Comparison of ENCODE assay signal across 17 mouse cellular contexts in genomic region chr15:25482586-25482985, GRCm38 (mm10).
A peak's percentile ranks its signal among the peaks of the same experiment; 100 is the strongest.
DNase-seq lines count a peak whose midpoint lies in the region; ATAC-seq lines count a peak whose summit lies in the region.
"Had no signal": no experiment of that assay in that cellular context is flagged by ENCODE, and none has a peak within 500 bp of the region (broad histone marks: within the 10 kb centered on the region; RNA-seq: fewer than 3 reads in every experiment).

No protein-coding gene starts in this region.

- no peaks in the 10 kb centered on the region for H3K36me3 ChIP-seq in heart, embryonic 11.5 days (ENCODE audit: control insufficient read depth, insufficient read depth, low read length)
- H3K36me3 ChIP-seq in lung, embryonic 16.5 days (ENCODE audit: control insufficient read depth, insufficient read depth, low read length) = no peaks in the 10 kb centered on the region
- no peaks in the 10 kb centered on the region for H3K36me3 ChIP-seq in midbrain, embryonic 11.5 days (ENCODE audit: control insufficient read depth, insufficient read depth, low read length)
- H3K36me3 ChIP-seq: hindbrain, embryonic 12.5 days; limb, embryonic 10.5 days; liver, embryonic 12.5 days; midbrain, embryonic 10.5 days; neural tube, embryonic 13.5 days had no signal

- no peak overlapping the region for H3K27ac ChIP-seq in heart, embryonic 11.5 days (ENCODE audit: low read depth, low read length)
- peak overlapping the region; percentile 64; the same call in 1 of the 2 replicates for H3K27ac ChIP-seq in brown adipose tissue, adult 24 weeks (replicated peaks; ENCODE audit: low read depth, low read length)
- no peak overlapping the region for H3K27ac ChIP-seq in lung, embryonic 16.5 days (ENCODE audit: low read length)
- H3K27ac ChIP-seq in midbrain, embryonic 11.5 days (ENCODE audit: low read depth, low read length) = no peak overlapping the region
- H3K27ac ChIP-seq: hindbrain, embryonic 12.5 days; limb, embryonic 10.5 days; liver, embryonic 12.5 days; midbrain, embryonic 10.5 days; neural tube, embryonic 13.5 days had no signal

- H3K4me3 ChIP-seq in heart, embryonic 11.5 days (ENCODE audit: low read depth, low read length) = no peak overlapping the region
- H3K4me3 ChIP-seq in brown adipose tissue, adult 24 weeks (ENCODE audit: insufficient read depth, low read depth, low read length) = no peak overlapping the region
- no peak overlapping the region for H3K4me3 ChIP-seq in lung, embryonic 16.5 days (ENCODE audit: low read length)
- H3K4me3 ChIP-seq in midbrain, embryonic 11.5 days (ENCODE audit: low read depth, low read length) = no peak overlapping the region
- H3K4me3 ChIP-seq: hindbrain, embryonic 12.5 days; limb, embryonic 10.5 days; liver, embryonic 12.5 days; midbrain, embryonic 10.5 days; neural tube, embryonic 13.5 days had no signal

- 0 out of 2 replicates have a peak, but pooled peaks cover 2% of the 10 kb centered on the region for H3K27me3 ChIP-seq in heart, embryonic 11.5 days (ENCODE audit: control insufficient read depth, insufficient read depth, low read length)
- no peaks in the 10 kb centered on the region for H3K27me3 ChIP-seq in lung, embryonic 16.5 days (ENCODE audit: control insufficient read depth, insufficient read depth, low read depth, low read length)
- no peaks in the 10 kb centered on the region for H3K27me3 ChIP-seq in midbrain, embryonic 11.5 days (ENCODE audit: control insufficient read depth, insufficient read depth, low read length)
- H3K27me3 ChIP-seq: hindbrain, embryonic 12.5 days; liver, embryonic 12.5 days; neural tube, embryonic 13.5 days had no signal

- intact Hi-C loops in heart, postnatal 25 days (cut with DNase I) = loop anchor here (5.0 kb wide), 1 partner anchor 40 kb away; no protein-coding TSS in a partner anchor
- intact Hi-C loops in left cerebral cortex, postnatal 25 days (cut with DNase I) = no loop called here

- no peaks in the 10 kb centered on the region for H3K9me3 ChIP-seq in heart, embryonic 11.5 days (replicated peaks; ENCODE audit: control insufficient read depth, low read length)
- H3K9me3 ChIP-seq in lung, embryonic 16.5 days (ENCODE audit: control insufficient read depth, low read length) = no peaks in the 10 kb centered on the region
- H3K9me3 ChIP-seq in midbrain, embryonic 11.5 days (ENCODE audit: control insufficient read depth, low read length) = no peaks in the 10 kb centered on the region
- H3K9me3 ChIP-seq: hindbrain, embryonic 12.5 days; limb, embryonic 10.5 days; liver, embryonic 12.5 days; midbrain, embryonic 10.5 days; neural tube, embryonic 13.5 days had no signal

- ATAC-seq in heart, embryonic 11.5 days (replicated peaks; ENCODE audit: insufficient number of reproducible peaks, low FRiP score, low TSS enrichment) = no peak
- peak; percentile 42; the same call in 1 of the 2 replicates for ATAC-seq in lung, embryonic 16.5 days (ENCODE audit: low read depth)
- no peak for ATAC-seq in midbrain, embryonic 11.5 days (ENCODE audit: low FRiP score)
- ATAC-seq: forebrain, embryonic 16.5 days; liver, embryonic 12.5 days had no signal

- DNase-seq in heart, adult 18-20 months = peak; percentile 27 to 63
- DNase-seq in heart, postnatal 25 days (ENCODE audit: low spot score) = peak; percentile 15
- DNase-seq in right cerebral cortex, postnatal 10 days (ENCODE audit: low spot score in 2 of 2) = no peak
- DNase-seq in left cerebral cortex, postnatal 25 days (ENCODE audit: low spot score in 2 of 2) = no peak
- DNase-seq in midbrain, embryonic 11.5 days (ENCODE audit: low spot score, missing footprints) = no peak
- DNase-seq: cerebellum, adult 11-12 months; cerebellum, postnatal 36 days; thymus, postnatal 4 days had no signal

- 59% methylated on average over 3 of the region's 3 CpGs for WGBS in heart, embryonic 11.5 days (ENCODE audit: insufficient replicate concordance)
- 64% methylated on average over 3 of the region's 3 CpGs for WGBS in lung, embryonic 16.5 days
- 74% methylated on average over 3 of the region's 3 CpGs for WGBS in midbrain, embryonic 11.5 days

- H3K4me1 ChIP-seq in heart, embryonic 11.5 days (ENCODE audit: control insufficient read depth, insufficient read depth, low read length) = no peaks in the 10 kb centered on the region
- peaks cover 2% of the 10 kb centered on the region; the same call in 1 of the 2 replicates for H3K4me1 ChIP-seq in brown adipose tissue, adult 24 weeks (ENCODE audit: control insufficient read depth, insufficient read depth, insufficient read length, low read length)
- no peaks in the 10 kb centered on the region for H3K4me1 ChIP-seq in lung, embryonic 16.5 days (replicated peaks; ENCODE audit: control insufficient read depth, insufficient read depth, low read length)
- H3K4me1 ChIP-seq in midbrain, embryonic 11.5 days (ENCODE audit: control insufficient read depth, insufficient read depth, low read length) = no peaks in the 10 kb centered on the region
- H3K4me1 ChIP-seq: hindbrain, embryonic 12.5 days; liver, embryonic 12.5 days; neural tube, embryonic 13.5 days had no signal

- no peak overlapping the region for H3K9ac ChIP-seq in heart, embryonic 11.5 days (ENCODE audit: low read depth, low read length)
- no peak overlapping the region for H3K9ac ChIP-seq in lung, embryonic 16.5 days (ENCODE audit: low read length)
- no peak overlapping the region for H3K9ac ChIP-seq in midbrain, embryonic 11.5 days (ENCODE audit: low read length)
- H3K9ac ChIP-seq: hindbrain, embryonic 12.5 days; liver, embryonic 12.5 days; neural tube, embryonic 13.5 days had no signal

- no peak overlapping the region for H3K4me2 ChIP-seq in heart, embryonic 11.5 days
- H3K4me2 ChIP-seq in lung, embryonic 16.5 days (ENCODE audit: low read depth, low read length) = no peak overlapping the region
- H3K4me2 ChIP-seq in midbrain, embryonic 11.5 days = no peak overlapping the region
- H3K4me2 ChIP-seq: hindbrain, embryonic 12.5 days; liver, embryonic 12.5 days; neural tube, embryonic 13.5 days had no signal

Comparison
In these comparisons a context has a peak if more than half of its experiments do, and no peak if none do; other contexts are left out.
1. DNase-seq: peak in heart, adult 18-20 months (2 of 2) and heart, postnatal 25 days (single experiment); none in right cerebral cortex, postnatal 10 days (0 of 2), left cerebral cortex, postnatal 25 days (0 of 2) and midbrain, embryonic 11.5 days (single experiment).